Mouse (Mus musculus) limb, embryonic 15.5 days (tissue): ENCODE data around the gene Fam83d. TPM values are rescaled to one million over a fixed set of nuclear protein-coding genes. Genes with fewer than 3 reads are reported as not detected.

Experiments
- ATAC-seq: fragments of 200-750 bp; cut with Nextera tagmentation; 2 replicates; pipeline ENCODE4 v1.8.0; 2017; ENCODE audit warnings: low read depth, moderate TSS enrichment; ENCODE audit not compliant: insufficient number of reproducible peaks, low FRiP score, low TSS enrichment
- H3K27ac ChIP-seq: fragments of 300-500 bp; sonication (generic); 2 replicates; pipeline ENCODE4 v1.5.1; 2015; ENCODE audit warnings: moderate library complexity, mild to moderate bottlenecking, inconsistent platforms
- H3K27me3 ChIP-seq: fragments of 300-500 bp; sonication (generic); 2 replicates; pipeline ENCODE4 v1.6.1; 2015; ENCODE audit warnings: inconsistent platforms
- H3K36me3 ChIP-seq: fragments of 300-500 bp; sonication (generic); 2 replicates; pipeline ENCODE4 v1.6.1; 2015; ENCODE audit warnings: inconsistent platforms
- H3K4me1 ChIP-seq: fragments of 300-500 bp; sonication (generic); 2 replicates; pipeline ENCODE4 v1.6.1; 2015; ENCODE audit warnings: inconsistent platforms
- H3K4me2 ChIP-seq: fragments of 300-500 bp; sonication (generic); 2 replicates; pipeline ENCODE4 v1.6.1; 2015; ENCODE audit warnings: mild to moderate bottlenecking, inconsistent platforms
- H3K4me3 ChIP-seq: fragments of 300-500 bp; sonication (generic); 2 replicates; pipeline ENCODE4 v1.5.1; 2015; ENCODE audit warnings: mild to moderate bottlenecking, inconsistent platforms
- H3K9ac ChIP-seq: fragments of 300-500 bp; sonication (generic); 2 replicates; pipeline ENCODE4 v1.6.1; 2015; ENCODE audit warnings: inconsistent platforms
- H3K9me3 ChIP-seq: fragments of 300-500 bp; sonication (generic); 2 replicates; pipeline ENCODE4 v1.6.1; 2016; ENCODE audit warnings: inconsistent platforms
- WGBS: fragments of 180-500 bp; shearing (Covaris S2); methylation state at CpG from one replicate; pipeline ENCODE4 v1.1.7; 2015; 5-methylcytosine and 5-hydroxymethylcytosine counted together
- polyA plus RNA-seq: library from polyadenylated mRNA; unstranded; fragments of >200 nt; fragmentation: Nextera tagmentation; extraction: Ambion mirVana; gene quantifications from 2 replicates; pipeline ENCODE4 v1.2.1, GENCODE M21; 2015

Fam83d gene
- polyA plus RNA-seq, 1 experiment from 2014 or later: 43.0 TPM

DNA sequence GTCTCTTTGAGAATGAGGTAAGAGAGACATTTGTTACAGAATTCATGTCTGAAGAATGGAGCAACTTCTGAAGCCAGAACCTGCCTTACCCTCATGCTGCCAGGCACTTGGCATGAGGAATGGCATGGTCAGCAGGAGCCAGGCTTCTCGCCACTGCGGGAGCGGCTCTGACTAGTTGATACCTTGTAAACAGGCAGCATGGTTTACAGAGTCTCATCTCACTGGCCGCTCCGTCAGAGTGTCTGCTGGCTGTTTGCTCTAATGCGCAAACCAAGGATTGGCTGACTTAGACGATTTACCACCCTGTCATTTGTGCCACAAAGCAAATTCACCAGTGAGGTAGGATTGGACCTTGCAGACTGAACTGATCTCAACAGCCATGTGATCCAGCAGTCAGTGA is 13.2 kb downstream of the Fam83d start:
- WGBS: 91% methylated on average over 7 of the region's 7 CpGs
- no peak overlapping the region for H3K27ac ChIP-seq
- peaks cover 61% of the 10 kb centered on the region for H3K36me3 ChIP-seq
- no peak for ATAC-seq
- peaks cover 26% of the 10 kb centered on the region for H3K4me1 ChIP-seq
- H3K4me3 ChIP-seq: no peak overlapping the region
- H3K4me2 ChIP-seq: no peak overlapping the region
- no peaks in the 10 kb centered on the region for H3K9me3 ChIP-seq
- H3K9ac ChIP-seq: no peak overlapping the region
- no peaks in the 10 kb centered on the region for H3K27me3 ChIP-seq

DNA sequence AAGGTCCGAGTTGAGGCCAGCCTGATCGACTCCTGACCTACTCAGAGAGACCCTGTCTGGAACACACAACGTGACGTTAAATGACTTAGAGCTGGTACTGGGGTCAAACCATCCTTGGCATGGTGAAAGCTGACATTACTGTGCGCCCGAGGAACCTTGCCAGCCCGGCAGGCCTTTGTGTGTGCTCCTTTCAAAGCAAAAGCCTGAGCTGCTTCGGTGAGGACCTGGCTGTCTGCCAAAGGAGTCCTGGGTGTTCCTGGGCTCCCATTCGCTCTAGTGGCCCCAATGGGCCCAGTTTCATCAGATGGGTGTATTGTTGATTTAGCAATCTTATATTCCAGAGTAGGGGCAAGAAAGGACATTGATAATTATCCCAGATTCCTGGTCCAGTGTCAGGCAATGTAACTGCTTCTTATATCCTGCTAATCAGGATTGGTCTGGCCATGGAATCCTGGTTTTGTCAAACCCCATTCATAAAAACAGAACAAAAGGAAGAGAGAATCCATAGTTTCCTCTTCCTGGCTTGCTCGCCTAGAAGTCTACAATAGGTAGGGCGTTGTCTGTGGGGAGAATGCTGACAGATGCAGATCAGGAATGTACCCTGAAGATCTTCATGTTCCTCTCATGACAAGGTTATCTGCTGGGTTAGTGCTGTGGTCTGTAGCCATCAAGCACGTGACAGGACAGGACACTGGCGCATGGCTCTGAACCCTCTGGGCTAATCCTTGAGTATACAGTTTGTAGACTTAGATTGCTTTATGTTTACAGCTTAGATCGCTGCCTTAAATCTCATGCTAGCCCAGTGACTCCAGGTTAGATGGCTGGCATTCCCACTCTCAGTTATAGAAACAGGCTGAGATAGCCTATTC is 19.3 kb downstream of the Fam83d start:
- Histone ChIP-seq H3K36me3 (peaks cover 41% of the 10 kb centered on the region), H3K9ac (no peak overlapping the region), H3K4me3 (no peak overlapping the region), H3K4me1 (no peaks in the 10 kb centered on the region), H3K9me3 (no peaks in the 10 kb centered on the region), H3K4me2 (no peak overlapping the region), H3K27me3 (no peaks in the 10 kb centered on the region), H3K27ac (no peak overlapping the region)
- WGBS: 84% methylated on average over 14 of the region's 14 CpGs
- ATAC-seq: no peak

DNA sequence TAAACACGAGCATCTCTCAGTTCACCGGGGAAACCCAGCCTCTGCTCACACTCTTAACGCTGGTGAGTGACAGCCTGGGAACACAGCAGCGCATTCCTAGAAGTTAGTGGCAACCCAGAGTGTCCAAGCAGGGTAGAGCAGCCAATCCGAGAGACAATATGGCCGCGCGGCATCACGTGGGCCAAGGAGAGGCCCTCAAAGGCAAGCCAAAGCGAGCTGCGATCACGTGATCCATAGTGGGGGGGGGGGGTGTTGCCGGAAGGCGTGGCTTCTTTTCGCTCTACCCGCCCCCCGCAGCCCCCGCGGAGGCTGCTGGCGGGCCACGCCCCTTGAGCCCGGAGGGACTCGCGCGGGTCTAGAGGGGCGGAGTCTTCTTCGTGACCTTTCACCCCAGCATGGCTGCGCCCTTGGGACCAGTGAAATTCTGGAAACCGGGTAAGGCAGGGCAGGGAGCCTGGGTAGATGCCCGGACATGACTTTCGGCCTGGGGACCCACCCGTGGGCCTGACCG is 26.7 kb downstream of the Fam83d start, which contains the start of gene Dhx35:
TSS of gene Dhx35 (plus strand) at position 314 of the 511 bp plus-strand sequence.
- Histone ChIP-seq H3K9me3 (no peaks in the 10 kb centered on the region), H3K9ac (peak within 1 kb of the TSS; percentile 58), H3K4me2 (peak within 1 kb of the TSS; percentile 74), H3K36me3 (0 out of 2 replicates have a peak, but pooled peaks cover under 1% of the 10 kb centered on the region), H3K4me3 (peak within 1 kb of the TSS; percentile 82), H3K4me1 (peaks cover 12% of the 10 kb centered on the region), H3K27ac (peak within 1 kb of the TSS; percentile 89), H3K27me3 (no peaks in the 10 kb centered on the region)
- ATAC-seq: peak; percentile 97
- under 1% methylated on average over 32 of the region's 33 CpGs for WGBS

DNA sequence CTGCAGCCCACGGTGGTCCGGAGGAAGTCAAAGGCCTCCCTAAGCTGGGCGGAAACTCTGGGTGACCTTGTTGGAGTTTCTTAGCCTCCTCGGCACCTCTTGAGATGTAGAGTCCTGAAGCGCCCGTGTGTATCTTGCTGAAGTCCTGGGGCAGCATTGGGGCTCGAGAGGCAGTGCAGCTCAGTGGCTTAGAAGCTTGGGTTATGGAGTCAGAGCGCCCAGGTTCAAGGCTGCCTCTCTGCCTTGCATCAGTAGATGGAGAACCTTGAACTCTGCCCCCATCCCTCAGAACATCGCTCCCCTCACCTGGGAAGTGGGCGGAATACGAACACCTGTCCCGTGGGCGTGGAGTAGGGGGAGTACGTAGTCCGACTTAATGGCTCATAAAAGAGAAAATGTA is 27.1 kb downstream of the Fam83d start:
- Histone ChIP-seq H3K4me1 (peaks cover 12% of the 10 kb centered on the region), H3K9me3 (no peaks in the 10 kb centered on the region), H3K4me3 (peak overlapping the region; percentile 82), H3K36me3 (0 out of 2 replicates have a peak, but pooled peaks cover 3% of the 10 kb centered on the region), H3K4me2 (peak overlapping the region; percentile 74), H3K27me3 (no peaks in the 10 kb centered on the region), H3K9ac (peak overlapping the region; percentile 58), H3K27ac (peak overlapping the region; percentile 83)
- ATAC-seq: no peak
- 4% methylated on average over 15 of the region's 15 CpGs for WGBS

DNA sequence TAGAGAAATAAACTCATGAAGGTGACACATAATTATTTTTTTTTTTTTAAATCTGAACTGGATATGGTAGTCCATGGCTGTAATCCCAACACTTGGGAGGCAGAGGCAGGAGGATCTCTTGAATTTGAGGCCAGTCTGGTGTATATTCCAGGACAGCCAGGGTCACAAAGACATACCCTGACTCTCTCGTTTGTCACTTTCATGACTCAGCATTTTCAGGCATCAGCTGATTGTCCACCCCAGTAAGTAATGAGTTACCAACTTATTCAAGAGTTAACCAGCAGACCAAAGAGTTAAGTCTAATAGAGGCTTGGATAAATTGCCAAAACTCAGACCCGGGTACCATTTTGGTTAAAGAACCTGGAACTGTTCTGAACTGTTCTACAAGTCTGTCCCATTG is 28.0 kb downstream of the Fam83d start:
- Histone ChIP-seq H3K4me2 (no peak overlapping the region), H3K9me3 (no peaks in the 10 kb centered on the region), H3K27me3 (no peaks in the 10 kb centered on the region), H3K9ac (no peak overlapping the region), H3K36me3 (0 out of 2 replicates have a peak, but pooled peaks cover 3% of the 10 kb centered on the region), H3K27ac (no peak overlapping the region), H3K4me3 (no peak overlapping the region), H3K4me1 (peaks cover 12% of the 10 kb centered on the region)
- no peak for ATAC-seq
- 82% methylated on average over 2 of the region's 2 CpGs for whole genome bisulfite sequencing

- Histone ChIP-seq H3K4me3 (no peak overlapping the region), H3K9me3 (no peaks in the 10 kb centered on the region), H3K27ac (peak overlapping the region; percentile 43), H3K36me3 (peaks cover 27% of the 10 kb centered on the region), H3K4me2 (no peak overlapping the region), H3K4me1 (peaks cover 5% of the 10 kb centered on the region), H3K9ac (no peak overlapping the region), H3K27me3 (no peaks in the 10 kb centered on the region)
- WGBS: 46% methylated on average over 4 of the region's 4 CpGs
- no peak for ATAC-seq
Observed at GRCm38 (mm10) chr2:158799328-158799727, 31.4 kb downstream of the Fam83d start.

DNA sequence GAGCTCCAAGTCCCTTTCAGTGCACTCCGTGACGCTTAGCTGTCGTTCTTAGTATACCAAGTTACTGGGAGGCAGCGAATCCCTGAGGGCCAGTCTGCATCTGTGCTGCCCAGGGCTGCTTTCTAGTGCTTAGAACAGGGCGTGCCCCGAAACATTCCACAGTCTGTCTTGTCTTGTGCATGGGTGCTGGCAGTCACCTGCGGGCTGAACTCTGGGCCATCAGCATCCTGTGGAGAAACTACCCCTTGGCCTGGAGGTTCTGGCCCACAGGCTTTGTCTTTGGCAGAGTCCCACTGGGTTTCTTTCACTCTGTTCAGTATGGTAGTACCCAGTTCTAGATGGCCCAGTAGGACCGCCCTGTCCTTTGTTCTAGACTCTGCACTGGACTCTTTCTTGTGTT is 32.9 kb downstream of the Fam83d start:
- Histone ChIP-seq H3K4me1 (no peaks in the 10 kb centered on the region), H3K4me3 (no peak overlapping the region), H3K27ac (no peak overlapping the region), H3K27me3 (no peaks in the 10 kb centered on the region), H3K9ac (no peak overlapping the region), H3K36me3 (peaks cover 34% of the 10 kb centered on the region), H3K4me2 (no peak overlapping the region), H3K9me3 (no peaks in the 10 kb centered on the region)
- ATAC-seq: no peak
- WGBS: 85% methylated on average over 8 of the region's 8 CpGs

DNA sequence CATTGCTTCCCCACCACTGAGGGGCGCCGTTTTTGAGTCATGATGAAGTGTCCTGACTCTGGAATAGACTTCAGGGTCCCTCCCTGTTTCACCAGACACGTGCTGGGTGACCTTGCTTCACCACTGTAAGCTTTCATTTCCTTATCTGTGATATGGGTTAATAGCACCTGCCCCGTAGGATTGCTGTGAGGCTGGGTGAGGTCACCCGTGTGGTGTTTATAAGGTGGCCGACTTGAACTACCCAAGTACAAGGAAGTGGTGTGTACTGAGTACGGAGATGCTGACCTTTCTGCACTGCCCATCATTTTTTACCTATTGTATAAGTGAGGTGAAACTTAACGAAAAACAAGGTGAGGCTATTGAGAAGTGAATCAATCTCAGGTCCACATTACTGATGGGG is 35.7 kb downstream of the Fam83d start:
- Histone ChIP-seq H3K9me3 (no peaks in the 10 kb centered on the region), H3K4me2 (no peak overlapping the region), H3K36me3 (peaks cover 40% of the 10 kb centered on the region), H3K27ac (no peak overlapping the region), H3K4me1 (no peaks in the 10 kb centered on the region), H3K9ac (no peak overlapping the region), H3K27me3 (no peaks in the 10 kb centered on the region), H3K4me3 (no peak overlapping the region)
- WGBS: 86% methylated on average over 8 of the region's 8 CpGs
- no peak for ATAC-seq

DNA sequence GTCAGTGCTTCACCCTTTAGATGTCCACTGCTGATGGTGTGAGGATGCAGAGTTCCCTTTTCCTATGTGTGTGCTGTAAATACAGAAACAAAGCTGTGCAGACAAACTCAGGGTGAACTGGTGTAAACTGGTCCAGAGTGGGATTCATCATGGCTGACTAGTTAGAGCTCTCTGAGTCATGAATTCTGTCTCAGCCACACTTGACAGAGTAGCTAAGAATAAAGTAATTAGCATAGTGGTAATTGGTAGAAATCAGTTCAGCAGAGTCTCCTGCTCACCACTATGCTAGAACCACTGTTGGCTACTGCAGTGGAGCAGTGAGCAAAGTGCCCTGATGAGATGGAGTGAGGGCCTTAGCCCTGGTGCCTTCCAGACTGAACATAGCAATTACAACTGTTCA is 47.8 kb downstream of the Fam83d start:
- H3K4me2 ChIP-seq: no peak overlapping the region
- no peak overlapping the region for H3K9ac ChIP-seq
- H3K4me1 ChIP-seq: 0 out of 2 replicates have a peak, but pooled peaks cover 3% of the 10 kb centered on the region
- H3K36me3 ChIP-seq: peaks cover 30% of the 10 kb centered on the region
- H3K4me3 ChIP-seq: no peak overlapping the region
- no peak for ATAC-seq
- H3K27me3 ChIP-seq: no peaks in the 10 kb centered on the region
- no peaks in the 10 kb centered on the region for H3K9me3 ChIP-seq
- H3K27ac ChIP-seq: no peak overlapping the region

DNA sequence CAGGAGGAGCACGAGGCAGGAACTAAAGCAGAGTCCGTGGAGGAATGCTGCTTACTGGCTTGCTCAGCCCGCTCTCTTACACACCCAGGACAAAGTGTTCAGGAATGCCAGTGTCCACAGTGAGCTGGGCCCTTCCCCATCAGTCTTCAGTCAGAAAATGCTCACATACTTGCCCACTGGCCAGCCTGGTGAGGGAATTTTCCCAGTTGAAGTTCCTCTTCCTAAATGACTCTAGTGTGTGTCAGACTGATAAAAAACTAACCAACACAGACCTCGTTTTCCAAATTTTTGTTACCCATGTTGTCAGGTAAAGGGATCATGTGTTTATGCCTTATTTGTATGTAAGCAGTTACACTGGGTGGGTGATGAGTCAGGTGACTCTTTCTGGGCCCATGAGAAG is 48.3 kb downstream of the Fam83d start:
- H3K9me3 ChIP-seq: no peaks in the 10 kb centered on the region
- no peak overlapping the region for H3K27ac ChIP-seq
- H3K4me3 ChIP-seq: no peak overlapping the region
- no peak overlapping the region for H3K4me2 ChIP-seq
- ATAC-seq: no peak
- no peaks in the 10 kb centered on the region for H3K27me3 ChIP-seq
- 0 out of 2 replicates have a peak, but pooled peaks cover 3% of the 10 kb centered on the region for H3K4me1 ChIP-seq
- 93% methylated on average over 4 of the region's 4 CpGs for WGBS
- no peak overlapping the region for H3K9ac ChIP-seq
- peaks cover 34% of the 10 kb centered on the region for H3K36me3 ChIP-seq

GRCm38 (mm10) chr2:158817708-158818107 is 49.8 kb downstream of the Fam83d start:
- Histone ChIP-seq H3K27me3 (no peaks in the 10 kb centered on the region), H3K9ac (no peak overlapping the region), H3K4me3 (no peak overlapping the region), H3K36me3 (peaks cover 38% of the 10 kb centered on the region), H3K4me2 (no peak overlapping the region), H3K4me1 (0 out of 2 replicates have a peak, but pooled peaks cover 3% of the 10 kb centered on the region), H3K9me3 (no peaks in the 10 kb centered on the region), H3K27ac (no peak overlapping the region)
- 87% methylated on average over 8 of the region's 8 CpGs for WGBS
- ATAC-seq: no peak

DNA sequence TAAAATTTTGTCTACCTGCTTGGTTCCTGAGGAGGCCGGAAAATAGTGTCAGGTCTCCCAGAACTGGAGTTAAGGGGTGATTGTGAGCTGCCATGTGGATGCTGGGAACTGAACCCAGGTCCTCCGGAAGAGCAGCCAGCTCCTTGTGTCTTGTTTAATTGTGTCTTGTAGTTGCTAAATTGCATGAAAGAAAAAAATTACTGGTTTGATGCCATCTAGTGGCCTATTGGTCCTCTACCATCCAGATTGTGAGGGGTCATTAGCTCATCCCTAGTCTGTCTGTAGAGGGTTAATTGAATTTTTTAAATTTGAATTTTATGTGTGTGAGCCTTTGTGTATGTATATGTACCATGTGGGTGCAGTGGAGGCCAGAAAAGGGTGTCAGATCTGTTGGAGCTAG is 60.2 kb downstream of the Fam83d start:
- ATAC-seq: no peak
- Histone ChIP-seq H3K4me3 (no peak overlapping the region), H3K36me3 (peaks cover 53% of the 10 kb centered on the region), H3K27me3 (no peaks in the 10 kb centered on the region), H3K9me3 (no peaks in the 10 kb centered on the region), H3K4me2 (no peak overlapping the region), H3K27ac (no peak overlapping the region), H3K9ac (no peak overlapping the region), H3K4me1 (no peaks in the 10 kb centered on the region)
- 92% methylated on average over 2 of the region's 2 CpGs for WGBS
